Mouse (Mus musculus) cerebellum, adult 9-11 months (tissue): ENCODE measurements at regions not wholly inside any gene's neighbourhood (a gene's known extent, or its start where the extent isn't known, plus 50 kb on each side); places are given as distances from the start of the nearest gene placed in this dataset.
"Not testable (repeated sequence)": the region's sequence is repeated elsewhere in the genome, so short reads cannot be mapped to it uniquely, and the experiment has no call there.

Source experiments
- DNase-seq: peaks from one replicate; pipeline ENCODE4 v3.0.0; 2022

DNA sequence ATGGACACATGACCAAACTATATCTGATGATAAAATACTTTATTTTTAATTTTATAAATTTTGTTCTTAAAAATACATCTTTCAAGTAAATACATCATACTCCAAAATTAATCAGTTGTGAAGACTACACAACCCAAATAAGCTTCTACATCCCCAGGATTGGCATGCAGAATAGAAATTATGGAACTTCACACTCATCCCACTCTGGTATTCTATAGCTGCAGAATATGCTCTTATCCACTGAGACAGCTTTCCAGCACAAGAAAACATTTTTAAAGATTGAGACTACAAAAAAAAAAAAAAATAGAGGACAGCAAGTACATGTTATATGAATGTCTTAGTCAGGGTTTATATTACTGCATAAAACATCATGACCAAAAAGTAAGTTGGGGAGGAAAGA lies 94.4 kb downstream of the Gm11232 start:
- no peak for DNase-seq

DNA sequence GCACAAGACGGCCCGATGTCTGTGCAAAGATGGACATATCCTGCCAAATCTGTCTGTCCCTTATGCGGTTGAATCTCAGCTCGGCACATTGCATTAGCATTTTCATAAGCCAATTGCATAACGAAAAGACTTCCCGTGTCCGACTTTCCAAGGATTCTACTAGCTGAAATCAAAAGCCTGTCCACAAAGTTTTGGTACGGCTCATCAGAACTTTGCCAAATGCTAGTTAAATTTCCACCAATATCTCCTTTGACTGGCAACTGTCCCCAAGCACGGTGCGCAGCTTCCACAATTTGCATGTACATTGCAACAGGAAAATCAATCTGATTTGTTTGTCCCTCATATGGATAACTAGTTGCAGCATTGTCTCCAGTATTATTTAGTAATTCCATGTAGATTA lies 117.2 kb downstream of the Gm11232 start:
- DNase-seq = no peak

GRCm38 (mm10) chr4:71627088-71627487 lies 130.7 kb downstream of the Gm11232 start:
- no peak for DNase-seq

GRCm38 (mm10) chr4:71626626-71627025 lies 131.1 kb downstream of the Gm11232 start:
- DNase-seq = no peak

GRCm38 (mm10) chr4:71624771-71625170 lies 133.0 kb downstream of the Gm11232 start:
- no peak for DNase-seq

- no peak for DNase-seq
Measured at GRCm38 (mm10) chr4:71613720-71614119, 144.0 kb downstream of the Gm11232 start.

DNA sequence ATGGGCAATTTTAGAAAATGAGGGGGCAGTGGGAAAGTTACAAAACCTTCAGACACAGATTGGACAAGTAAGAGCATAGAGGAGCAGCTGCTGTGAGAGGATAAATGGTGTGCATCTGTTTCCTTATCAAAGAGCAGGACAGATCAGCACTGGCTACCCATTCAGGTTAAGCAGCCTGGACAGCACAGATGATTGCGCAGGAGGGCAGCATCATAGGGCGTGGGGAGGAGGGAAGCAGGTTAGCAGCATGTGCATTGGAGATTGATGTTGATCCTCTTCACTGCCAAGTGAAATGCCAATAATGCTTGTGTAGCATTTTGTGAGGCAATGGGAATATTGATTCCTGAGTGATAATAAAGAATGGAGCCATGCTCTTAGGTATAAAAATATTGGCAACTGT lies 171.9 kb downstream of the Gm11232 start:
- DNase-seq = no peak

DNA sequence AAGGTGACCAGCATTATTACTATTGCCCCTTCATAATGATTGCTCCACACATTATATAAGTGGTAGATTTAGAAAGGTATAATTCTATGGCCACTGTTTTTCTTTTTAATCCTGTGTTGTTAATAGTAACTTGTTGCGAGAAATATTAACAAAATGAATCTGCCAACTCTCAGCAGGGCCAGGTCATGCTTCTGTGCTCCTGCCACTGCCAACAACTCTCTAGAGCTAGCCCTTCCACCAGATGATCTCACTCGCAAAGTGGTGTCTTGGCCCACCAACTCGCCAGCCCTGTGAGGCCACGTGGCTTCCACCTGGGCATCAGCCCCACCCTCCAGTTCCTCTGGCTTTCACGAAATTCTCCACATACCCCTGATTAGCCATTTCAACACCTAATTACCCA lies 197.1 kb downstream of the Gm11232 start:
- no peak for DNase-seq

DNA sequence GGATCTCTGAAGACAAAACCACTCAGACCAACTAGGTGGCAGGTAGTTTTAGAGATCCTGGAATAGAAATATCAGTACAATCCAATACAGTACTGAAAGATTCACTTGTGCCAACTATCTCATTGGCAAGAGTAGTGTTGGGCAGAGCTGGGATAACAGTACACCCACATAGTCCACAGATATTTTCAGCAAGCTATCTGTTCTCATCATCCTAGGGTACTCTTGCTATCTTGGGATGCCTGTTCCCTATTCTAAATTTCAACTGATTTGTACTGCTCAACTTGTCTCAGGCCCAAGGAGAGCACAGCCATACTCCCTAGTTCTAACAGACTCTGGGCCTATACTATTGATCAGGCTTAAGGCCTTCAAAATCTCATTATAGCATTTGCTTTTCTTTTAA lies 218.6 kb downstream of the Gm11232 start:
- no peak for DNase-seq

- no peak for DNase-seq
Measured at GRCm38 (mm10) chr4:71537971-71538370, 219.8 kb downstream of the Gm11232 start.

DNA sequence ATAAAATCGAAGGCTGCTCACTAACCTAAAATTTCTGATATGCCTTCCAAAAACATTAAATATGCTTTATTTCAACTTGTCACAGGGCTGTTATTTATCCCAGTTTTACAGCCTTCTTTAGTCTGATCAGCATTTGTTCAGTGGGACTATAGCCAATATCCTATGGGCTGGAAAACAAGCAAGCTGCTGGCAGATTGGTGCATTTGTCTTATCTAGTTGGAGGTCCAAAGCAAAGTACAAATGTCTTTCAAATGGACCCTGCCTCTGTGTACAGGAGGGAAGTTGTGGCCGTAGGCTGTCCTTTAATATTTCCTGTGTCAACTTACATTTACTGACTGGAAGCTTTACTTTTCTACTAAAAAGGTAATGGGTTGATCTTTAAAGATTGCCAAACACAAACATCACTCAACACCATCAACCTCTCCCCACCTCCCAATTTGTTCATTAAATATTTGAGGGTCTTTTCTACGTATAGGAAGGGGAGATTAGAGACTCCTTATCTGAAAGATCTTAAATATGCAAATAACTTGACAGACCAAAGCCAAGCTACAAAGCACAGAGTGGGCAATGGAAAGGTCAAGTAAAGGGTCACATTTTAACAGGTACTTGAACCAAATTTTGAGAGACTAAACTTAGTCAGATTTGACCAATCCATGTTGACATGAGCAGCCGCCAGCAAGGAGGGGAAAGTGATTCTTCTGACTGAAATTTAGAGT lies 233.4 kb downstream of the Gm11232 start:
- DNase-seq = no peak

- DNase-seq = no peak
Measured at GRCm38 (mm10) chr4:71520751-71521150, 237.0 kb downstream of the Gm11232 start.

DNA sequence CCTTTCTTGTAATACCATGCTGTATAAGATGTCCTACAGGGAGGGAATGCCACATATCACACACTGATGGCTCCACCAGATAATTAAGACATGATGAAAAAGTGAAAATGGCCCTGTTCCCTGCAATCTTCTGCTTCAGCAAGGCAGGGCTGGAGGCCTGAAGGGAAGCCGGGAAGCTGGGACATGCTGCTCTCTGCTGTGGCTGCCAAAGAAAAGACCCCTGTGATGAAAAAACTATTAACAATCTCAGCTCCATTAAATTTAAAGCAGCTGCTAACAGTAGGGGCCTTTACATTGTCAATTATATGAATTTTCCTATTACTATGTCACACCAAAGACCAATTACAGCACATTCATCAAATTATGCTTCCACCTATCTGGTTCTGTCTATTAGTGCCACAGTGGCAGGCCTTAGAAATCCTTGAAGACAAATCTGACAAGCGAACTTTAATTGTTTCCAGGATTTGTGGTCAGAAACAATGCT lies 239.8 kb downstream of the Gm11232 start:
- no peak for DNase-seq

- DNase-seq = no peak
Measured at GRCm38 (mm10) chr4:71506911-71507310, 250.9 kb downstream of the Gm11232 start.

- no peak for DNase-seq
Measured at GRCm38 (mm10) chr4:71489788-71490187, 268.0 kb downstream of the Gm11232 start.

- DNase-seq = peak; percentile 1
Measured at GRCm38 (mm10) chr4:71488663-71489161, 269.1 kb downstream of the Gm11232 start.

- no peak for DNase-seq
Measured at GRCm38 (mm10) chr4:71488059-71488458, 269.7 kb downstream of the Gm11232 start.

- DNase-seq = no peak
Measured at GRCm38 (mm10) chr4:71480960-71481359, 276.8 kb downstream of the Gm11232 start.

DNA sequence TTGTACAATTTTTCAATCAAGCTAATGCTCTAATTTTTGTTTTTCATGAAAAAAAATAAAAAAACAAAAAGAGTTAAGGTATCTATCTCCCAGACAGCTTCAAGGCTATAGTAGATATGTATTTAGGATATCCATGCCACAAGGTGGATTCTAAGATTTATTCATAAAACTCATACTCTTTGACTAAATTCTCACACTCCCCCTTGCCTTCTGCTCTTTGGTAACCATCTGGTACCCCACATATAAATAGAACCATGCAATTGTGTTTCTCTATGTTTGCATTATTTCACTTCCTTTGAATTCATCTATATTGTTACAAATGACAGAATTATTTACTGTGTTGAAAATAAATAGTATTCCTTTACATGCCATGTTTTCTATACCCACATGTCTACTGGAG lies 287.2 kb downstream of the Gm11232 start:
- no peak for DNase-seq

GRCm38 (mm10) chr4:71454811-71455210 lies 303.0 kb downstream of the Gm11232 start:
- DNase-seq = no peak

- DNase-seq = no peak
Measured at GRCm38 (mm10) chr4:71453499-71453898, 304.3 kb downstream of the Gm11232 start.

DNA sequence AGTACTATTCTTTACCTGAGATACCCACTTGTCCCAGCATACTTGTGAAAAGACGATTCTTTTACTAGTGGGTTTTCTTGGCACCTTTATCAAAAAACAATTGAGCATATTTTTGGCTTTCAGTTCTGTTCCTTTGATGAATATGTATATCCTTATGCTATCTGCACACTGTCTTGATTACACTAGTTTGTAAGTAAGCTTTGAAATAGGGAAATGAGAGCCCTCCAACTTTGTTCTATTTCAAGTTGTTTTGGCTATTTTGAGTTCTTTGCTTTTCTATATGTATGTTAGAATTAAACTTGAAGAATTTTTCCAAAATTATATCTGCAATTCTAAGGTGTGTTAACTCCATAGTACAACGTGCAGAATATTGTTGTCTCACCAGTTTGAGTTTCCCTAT lies 311.3 kb downstream of the Gm11232 start:
- no peak for DNase-seq

GRCm38 (mm10) chr4:71431245-71431929 lies 326.4 kb downstream of the Gm11232 start:
- DNase-seq = no peak

- not testable (repeated sequence) for DNase-seq
Measured at GRCm38 (mm10) chr4:71422121-71422520, 335.6 kb downstream of the Gm11232 start.
